Mouse (Mus musculus) megakaryocyte, adult 5-6 weeks (primary cell): ENCODE measurements around the gene Yars2. TPM values are rescaled to one million over a fixed set of nuclear protein-coding genes. Genes with fewer than 3 reads are reported as not detected.

Experiments
- total RNA-seq, 2 experiments: library from RNA; stranded (forward) in 1 of 2; stranded (reverse) in 1 of 2; fragments of 153-499, 151-499 nt in 1 of 2; fragments of 221-1000, 200-1000 nt in 1 of 2; gene quantifications; 2 replicates each; pipeline versions ENCODE4 v1.2.3 to v1.2.4; 2015 to 2017

Gene Yars2
- total RNA-seq, 2 experiments from 2014 or later: 10.4 to 22.9 TPM

Other genes starting within 250 kb of the Yars2 start
- gene Pkp2, start 89.6 kb upstream of the Yars2 start, total RNA-seq (2015): 0.07 TPM in 1 of 2 replicates, not detected in the other
- gene Pkp2, start 89.6 kb upstream of the Yars2 start, total RNA-seq (2017): 0.12 TPM in 1 of 2 replicates, not detected in the other
- gene Dnm1l, start 56.0 kb downstream of the Yars2 start, total RNA-seq (2015): 54.2 TPM in 2 replicates
- gene Dnm1l, start 56.0 kb downstream of the Yars2 start, total RNA-seq (2017): 38.9 and 45.5 TPM in 2 replicates